Mouse (Mus musculus) lung, adult 2 months (tissue): ENCODE data around the gene Nr1i2.

Experiments used
- CTCF ChIP-seq: fragments of 200-500 bp; IDR thresholded peaks from 2 replicates; pipeline ENCODE4 v1.5.1; 2011; ENCODE audit warnings: mild to moderate bottlenecking, low read length, control low read depth; ENCODE audit not compliant: insufficient read depth
- POLR2A ChIP-seq: fragments of 200-500 bp; IDR thresholded peaks from 2 replicates; pipeline ENCODE4 v1.6.1; 2011; ENCODE audit warnings: low read depth, mild to moderate bottlenecking, control low read depth, low read length, borderline replicate concordance; ENCODE audit errors: extremely low read depth

GRCm38 (mm10) chr16:38280951-38281350 lies 13.7 kb downstream of the Nr1i2 start:
- TF ChIP-seq CTCF: no peak
- no peak for TF ChIP-seq POLR2A
